Mouse (Mus musculus) CH12.LX (cell line): Measurements from ENCODE around the gene Pacs2. TPM values are rescaled to one million over a fixed set of nuclear protein-coding genes. Genes with fewer than 3 reads are reported as not detected.

Source experiments
- DNase-seq: peaks from one replicate; pipeline ENCODE4 v3.0.0-alpha.2; 2013; ENCODE audit errors: extremely low read depth
- H3K27ac ChIP-seq: 2 replicates; pipeline ENCODE4 v1.5.1; 2012; ENCODE audit warnings: low read depth, mild to moderate bottlenecking, control low read depth, moderate library complexity; ENCODE audit not compliant: insufficient read depth
- H3K27me3 ChIP-seq: replicated peaks from 2 replicates; pipeline ENCODE3; 2012; ENCODE audit warnings: inconsistent platforms
- H3K36me3 ChIP-seq, 2 experiments: replicated peaks in 1 of 2; 2 replicates each; pipeline versions ENCODE3 to v1.6.1; 2012; ENCODE audit warnings: inconsistent platforms in 1 of 2, low read length in 1 of 2, mild to moderate bottlenecking in 1 of 2, mixed read lengths in 1 of 2, moderate library complexity in 1 of 2; ENCODE audit not compliant: control insufficient read depth in 1 of 2, insufficient read depth in 1 of 2
- H3K4me1 ChIP-seq, 2 experiments: 2 replicates each; pipeline ENCODE4 v1.6.1; 2012; ENCODE audit warnings: inconsistent platforms in 1 of 2, moderate library complexity in 1 of 2; ENCODE audit not compliant: insufficient read depth in 2 of 2, control insufficient read depth in 1 of 2
- H3K4me2 ChIP-seq: 2 replicates; pipeline ENCODE4 v1.6.1; 2012; ENCODE audit warnings: low read depth, mild to moderate bottlenecking, control low read depth; ENCODE audit not compliant: poor library complexity, insufficient read depth, severe bottlenecking
- H3K4me3 ChIP-seq, 3 experiments: fragments of 150-350 bp in 1 of 3; sonication (generic) in 1 of 3; replicated peaks in 1 of 3; 2 replicates each; pipeline versions ENCODE3 to v1.5.1; 2011 to 2012; ENCODE audit warnings: low read depth in 2 of 3, low read length in 2 of 3, mild to moderate bottlenecking in 2 of 3, moderate library complexity in 2 of 3, control low read depth in 1 of 3, improper control_type of control experiment in 1 of 3, inconsistent platforms in 1 of 3, mixed read lengths in 1 of 3; ENCODE audit not compliant: poor library complexity in 1 of 3
- H3K79me2 ChIP-seq: replicated peaks from 2 replicates; pipeline ENCODE4 v1.6.1; 2012; ENCODE audit warnings: mild to moderate bottlenecking, moderate library complexity; ENCODE audit not compliant: control insufficient read depth, poor library complexity, insufficient read depth, severe bottlenecking; ENCODE audit errors: extremely low read depth
- H3K9ac ChIP-seq: 2 replicates; pipeline ENCODE4 v1.6.1; 2012; ENCODE audit warnings: low read depth, mild to moderate bottlenecking, control low read depth, moderate library complexity; ENCODE audit not compliant: insufficient read depth
- H3K9me3 ChIP-seq: replicated peaks from 2 replicates; pipeline ENCODE3; 2012; ENCODE audit warnings: low read length, inconsistent platforms, mixed read lengths
- CHD1 ChIP-seq: IDR thresholded peaks from 2 replicates; pipeline ENCODE4 v1.6.1; 2012; ENCODE audit warnings: low read depth, low read length, improper control_type of control experiment, inconsistent platforms
- CHD2 ChIP-seq: IDR thresholded peaks from 2 replicates; pipeline ENCODE4 v1.6.1; 2011; ENCODE audit warnings: low read length, improper control_type of control experiment
- CTCF ChIP-seq, 2 experiments: IDR thresholded peaks in 1 of 2; conservative IDR thresholded peaks in 1 of 2; 2 replicates each; pipeline ENCODE4 v1.5.1; 2011 to 2012; ENCODE audit warnings: low read depth in 2 of 2, low read length in 2 of 2, improper control_type of control experiment in 1 of 2, inconsistent platforms in 1 of 2, mild to moderate bottlenecking in 1 of 2, moderate library complexity in 1 of 2
- JUND ChIP-seq: conservative IDR thresholded peaks from 2 replicates; pipeline ENCODE4 v1.6.1; 2011; ENCODE audit warnings: low read depth, low read length, improper control_type of control experiment
- KAT2A ChIP-seq: IDR thresholded peaks from 2 replicates; pipeline ENCODE4 v1.6.1; 2012; ENCODE audit warnings: low read length, improper control_type of control experiment, inconsistent platforms; ENCODE audit not compliant: insufficient replicate concordance
- NELFE ChIP-seq: IDR thresholded peaks from 2 replicates; pipeline ENCODE4 v1.6.1; 2011; ENCODE audit warnings: low read depth, low read length, improper control_type of control experiment
- POLR2AphosphoS2 ChIP-seq: IDR thresholded peaks from 2 replicates; pipeline ENCODE4 v1.6.1; 2011; ENCODE audit warnings: low read depth, low read length, improper control_type of control experiment
- RAD21 ChIP-seq: IDR thresholded peaks from 2 replicates; pipeline ENCODE4 v1.6.1; 2011; ENCODE audit warnings: low read depth, mild to moderate bottlenecking, low read length, improper control_type of control experiment, moderate library complexity
- RCOR1 ChIP-seq: conservative IDR thresholded peaks from 2 replicates; pipeline ENCODE4 v1.6.1; 2012; ENCODE audit warnings: low read depth, mild to moderate bottlenecking, inconsistent platforms, low read length, improper control_type of control experiment
- SMC3 ChIP-seq: IDR thresholded peaks from 2 replicates; pipeline ENCODE4 v1.6.1; 2011; ENCODE audit warnings: low read depth, low read length, improper control_type of control experiment
- TCF12 ChIP-seq: IDR thresholded peaks from 2 replicates; pipeline ENCODE4 v1.6.1; 2014; ENCODE audit warnings: low read depth, mild to moderate bottlenecking, inconsistent platforms, low read length, improper control_type of control experiment
- UBTF ChIP-seq: IDR thresholded peaks from 2 replicates; pipeline ENCODE4 v1.6.1; 2012; ENCODE audit warnings: low read depth, mild to moderate bottlenecking, inconsistent platforms, low read length, improper control_type of control experiment, moderate library complexity
- USF1 ChIP-seq: IDR thresholded peaks from 2 replicates; pipeline ENCODE4 v1.6.1; 2014; ENCODE audit warnings: low read depth, mild to moderate bottlenecking, inconsistent platforms, low read length, improper control_type of control experiment
- ZC3H11A ChIP-seq: IDR thresholded peaks from 2 replicates; pipeline ENCODE4 v1.6.1; 2012; ENCODE audit warnings: low read depth, mild to moderate bottlenecking, inconsistent platforms, low read length, improper control_type of control experiment
- ZNF384 ChIP-seq: IDR thresholded peaks from 2 replicates; pipeline ENCODE4 v1.6.1; 2012; ENCODE audit warnings: low read depth, low read length, improper control_type of control experiment, inconsistent platforms
- dilution Hi-C: fragments of 300-500 bp; cut with MboI; formaldehyde crosslinking; loops from 2 replicates; pipeline ENCODE4 v1.14.3; 2020; ENCODE audit warnings: low sequenced_read_pairs; ENCODE audit not compliant: extremely low pct_unique_long_range_greater_than_20kb, extremely low pct_ligation_motif_present
- in situ Hi-C: fragments of 300-500 bp; cut with MboI; formaldehyde crosslinking; loops from 3 replicates; pipeline ENCODE4 v1.14.3; 2019; ENCODE audit warnings: low sequenced_read_pairs, low pct_ligation_motif_present, low pct_unique_long_range_greater_than_20kb, mixed read lengths
- polyA plus RNA-seq: library from polyadenylated mRNA; unstranded; fragments of >175 nt; gene quantifications from 2 replicates; pipeline ENCODE4 v1.2.1, GENCODE M21; 2012; ENCODE audit warnings: low read depth; ENCODE audit not compliant: insufficient read length
- total RNA-seq, 2 experiments: library from RNA; depleted of rRNA; stranded (reverse); fragments of 300-350 nt in 1 of 2; fragments of >200 nt in 1 of 2; gene quantifications; 2 replicates each; pipeline ENCODE4 v1.2.3; 2012 to 2014

The Pacs2 gene
- total and polyA plus RNA-seq, 3 experiments: 3.1 to 7.1 (median 7.0) TPM

GRCm38 (mm10) chr12:113119516-113120410, 105.5 kb downstream of the Pacs2 start:
- Histone ChIP-seq H3K9ac (no peak overlapping the region), H3K4me2 (no peak overlapping the region), H3K4me3 (no peak overlapping the region), H3K79me2 (no peaks in the 10 kb centered on the region), H3K4me1 (peaks cover 4 to 31% of the 10 kb centered on the region in 2 experiments; a peak in 2 of 4 replicates), H3K27me3 (no peaks in the 10 kb centered on the region), H3K36me3 (peaks cover 86 to 98% of the 10 kb centered on the region in 2 experiments), H3K9me3 (no peaks in the 10 kb centered on the region), H3K27ac (no peak overlapping the region)
- in situ Hi-C loops (no loop called here), dilution Hi-C loops (no loop called here)
- DNase-seq: peak; percentile 69
- no peak for TF ChIP-seq USF1
- TF ChIP-seq ZC3H11A: no peak
- no peak for TF ChIP-seq JUND
- no peak for TF ChIP-seq CHD2
- no peak for TF ChIP-seq CHD1
- no peak for TF ChIP-seq TCF12
- TF ChIP-seq UBTF: no peak
- TF ChIP-seq CTCF (conservative IDR thresholded peaks at IDR 0.05 in 1 of 2, IDR thresholded peaks at IDR 0.05 in 1 of 2; ENCODE audit: low read depth in 2 of 2, low read length in 2 of 2): peak; percentile 81 to 88
- no peak for TF ChIP-seq NELFE
- TF ChIP-seq KAT2A: no peak
- peak; percentile 23 for TF ChIP-seq RAD21
- TF ChIP-seq ZNF384: no peak
- TF ChIP-seq SMC3: peak; percentile 62
- TF ChIP-seq POLR2AphosphoS2: no peak
- no peak for TF ChIP-seq RCOR1

Other genes starting within 250 kb of the Pacs2 start
- gene Ahnak2, start 211.9 kb upstream of the Pacs2 start, total RNA-seq (2012; rRNA removed): 16.2 and 27.7 TPM in 2 replicates
- 2.0 and 3.1 TPM in 2 replicates for gene Ahnak2, start 211.9 kb upstream of the Pacs2 start, total RNA-seq (2014; rRNA removed)
- 14.4 and 14.6 TPM in 2 replicates for gene Ahnak2, start 211.9 kb upstream of the Pacs2 start, polyA plus RNA-seq
- 3.1 and 3.5 TPM in 2 replicates for gene Clba1, start 205.6 kb upstream of the Pacs2 start, total RNA-seq (2012; rRNA removed)
- gene Clba1, start 205.6 kb upstream of the Pacs2 start, total RNA-seq (2014; rRNA removed): 2.5 TPM in 2 replicates
- 3.0 and 3.5 TPM in 2 replicates for gene Clba1, start 205.6 kb upstream of the Pacs2 start, polyA plus RNA-seq
- gene Cdca4, start 185.1 kb upstream of the Pacs2 start, total RNA-seq (2012; rRNA removed): 78.0 and 90.6 TPM in 2 replicates
- gene Cdca4, start 185.1 kb upstream of the Pacs2 start, total RNA-seq (2014; rRNA removed): 111 and 128 TPM in 2 replicates
- gene Cdca4, start 185.1 kb upstream of the Pacs2 start, polyA plus RNA-seq: 68.3 and 78.0 TPM in 2 replicates
- 31.1 and 44.7 TPM in 2 replicates for gene Gpr132, start 146.3 kb upstream of the Pacs2 start, total RNA-seq (2012; rRNA removed)
- 19.4 and 24.4 TPM in 2 replicates for gene Gpr132, start 146.3 kb upstream of the Pacs2 start, total RNA-seq (2014; rRNA removed)
- gene Gpr132, start 146.3 kb upstream of the Pacs2 start, polyA plus RNA-seq: 50.9 and 62.1 TPM in 2 replicates
- gene Jag2, start 84.7 kb upstream of the Pacs2 start, total RNA-seq (2012; rRNA removed): 3.8 and 7.6 TPM in 2 replicates
- 0.34 and 0.69 TPM in 2 replicates for gene Jag2, start 84.7 kb upstream of the Pacs2 start, total RNA-seq (2014; rRNA removed)
- 0.59 and 0.80 TPM in 2 replicates for gene Jag2, start 84.7 kb upstream of the Pacs2 start, polyA plus RNA-seq
- gene Nudt14, start 72.4 kb upstream of the Pacs2 start, total RNA-seq (2012; rRNA removed): 15.9 and 23.9 TPM in 2 replicates
- 17.7 and 19.7 TPM in 2 replicates for gene Nudt14, start 72.4 kb upstream of the Pacs2 start, total RNA-seq (2014; rRNA removed)
- 20.0 and 20.7 TPM in 2 replicates for gene Nudt14, start 72.4 kb upstream of the Pacs2 start, polyA plus RNA-seq
- 10.8 and 11.9 TPM in 2 replicates for gene Btbd6, start 38.0 kb upstream of the Pacs2 start, total RNA-seq (2012; rRNA removed)
- 4.3 and 5.6 TPM in 2 replicates for gene Btbd6, start 38.0 kb upstream of the Pacs2 start, total RNA-seq (2014; rRNA removed)
- 8.0 and 9.9 TPM in 2 replicates for gene Btbd6, start 38.0 kb upstream of the Pacs2 start, polyA plus RNA-seq
- 30.8 and 31.2 TPM in 2 replicates for gene Brf1, start 13.8 kb upstream of the Pacs2 start, total RNA-seq (2012; rRNA removed)
- 15.9 and 18.1 TPM in 2 replicates for gene Brf1, start 13.8 kb upstream of the Pacs2 start, total RNA-seq (2014; rRNA removed)
- 29.6 and 30.6 TPM in 2 replicates for gene Brf1, start 13.8 kb upstream of the Pacs2 start, polyA plus RNA-seq
- 0.21 and 0.55 TPM in 2 replicates for gene Tex22, start 60.0 kb downstream of the Pacs2 start, total RNA-seq (2012; rRNA removed)
- gene Tex22, start 60.0 kb downstream of the Pacs2 start, total RNA-seq (2014; rRNA removed): not detected in 2 replicates
- not detected in 2 replicates for gene Tex22, start 60.0 kb downstream of the Pacs2 start, polyA plus RNA-seq
- 29.5 and 39.4 TPM in 2 replicates for gene Mta1, start 83.8 kb downstream of the Pacs2 start, total RNA-seq (2012; rRNA removed)
- gene Mta1, start 83.8 kb downstream of the Pacs2 start, total RNA-seq (2014; rRNA removed): 11.5 and 12.7 TPM in 2 replicates
- gene Mta1, start 83.8 kb downstream of the Pacs2 start, polyA plus RNA-seq: 68.6 and 76.7 TPM in 2 replicates
- 6.8 and 7.7 TPM in 2 replicates for gene Crip2, start 125.7 kb downstream of the Pacs2 start, total RNA-seq (2012; rRNA removed)
- gene Crip2, start 125.7 kb downstream of the Pacs2 start, total RNA-seq (2014; rRNA removed): 0.16 TPM in 1 of 2 replicates, not detected in the other
- gene Crip2, start 125.7 kb downstream of the Pacs2 start, polyA plus RNA-seq: 0.89 and 1.9 TPM in 2 replicates
- 61.5 and 77.2 TPM in 2 replicates for gene Crip1, start 131.8 kb downstream of the Pacs2 start, total RNA-seq (2012; rRNA removed)
- gene Crip1, start 131.8 kb downstream of the Pacs2 start, total RNA-seq (2014; rRNA removed): 1.6 and 2.0 TPM in 2 replicates
- gene Crip1, start 131.8 kb downstream of the Pacs2 start, polyA plus RNA-seq: 1.6 and 2.8 TPM in 2 replicates
- gene Tedc1, start 141.9 kb downstream of the Pacs2 start, total RNA-seq (2012; rRNA removed): 14.0 and 16.2 TPM in 2 replicates
- 5.4 and 6.4 TPM in 2 replicates for gene Tedc1, start 141.9 kb downstream of the Pacs2 start, total RNA-seq (2014; rRNA removed)
- 9.0 and 9.8 TPM in 2 replicates for gene Tedc1, start 141.9 kb downstream of the Pacs2 start, polyA plus RNA-seq
- not detected in 2 replicates for gene Tmem121, start 171.4 kb downstream of the Pacs2 start, total RNA-seq (2012; rRNA removed)
- not detected in 2 replicates for gene Tmem121, start 171.4 kb downstream of the Pacs2 start, total RNA-seq (2014; rRNA removed)
- not detected in 2 replicates for gene Tmem121, start 171.4 kb downstream of the Pacs2 start, polyA plus RNA-seq